In genomic region chr17:87056761-87057160, GRCm38 (mm10) we compare ENCODE assay signal across 24 mouse cellular contexts.
"Had no signal": no experiment of that assay in that cellular context is flagged by ENCODE, and none has a peak within 500 bp of the region (broad histone marks: within the 10 kb centered on the region; RNA-seq: fewer than 3 reads in every experiment).

No protein-coding gene starts in this region.

- DNase-seq: kidney, postnatal 10 days; kidney, postnatal 36 days; layer of hippocampus, postnatal 36 days; liver; lung, adult 18-20 months; lung, postnatal 10 days; lung, postnatal 36 days; retina, postnatal 1 day; right cerebral cortex, postnatal 25 days; spleen, adult 18-20 months; thymus, postnatal 25 days had no signal

- H3K27me3 ChIP-seq: kidney, embryonic 15.5 days; limb, embryonic 12.5 days; liver, embryonic 15.5 days; lung, embryonic 15.5 days; midbrain, embryonic 13.5 days; neural tube, embryonic 13.5 days; stomach, embryonic 15.5 days had no signal

- H3K9me3 ChIP-seq: kidney, embryonic 15.5 days; limb, embryonic 12.5 days; liver, embryonic 12.5 days; liver, embryonic 15.5 days; lung, embryonic 15.5 days; megakaryocyte, embryonic 14.5 days; midbrain, embryonic 10.5 days; midbrain, embryonic 13.5 days; neural tube, embryonic 13.5 days; stomach, embryonic 15.5 days had no signal

- ATAC-seq: liver, embryonic 12.5 days; midbrain, embryonic 13.5 days; midbrain, embryonic 16.5 days had no signal

- H3K4me3 ChIP-seq: kidney, embryonic 15.5 days; left cerebral cortex, adult 2 months; limb, embryonic 12.5 days; liver, embryonic 12.5 days; liver, embryonic 15.5 days; lung, embryonic 15.5 days; megakaryocyte, embryonic 14.5 days; midbrain, embryonic 10.5 days; midbrain, embryonic 13.5 days; myocyte; neural tube, embryonic 13.5 days; stomach, embryonic 15.5 days had no signal

- H3K4me2 ChIP-seq: kidney, embryonic 15.5 days; limb, embryonic 12.5 days; liver, embryonic 12.5 days; liver, embryonic 15.5 days; lung, embryonic 15.5 days; midbrain, embryonic 13.5 days; neural tube, embryonic 13.5 days; stomach, embryonic 15.5 days had no signal

- H3K4me1 ChIP-seq: liver, embryonic 12.5 days; liver, embryonic 15.5 days had no signal

- H3K36me3 ChIP-seq: kidney, embryonic 15.5 days; limb, embryonic 12.5 days; liver, embryonic 12.5 days; liver, embryonic 15.5 days; lung, embryonic 15.5 days; midbrain, embryonic 10.5 days; midbrain, embryonic 13.5 days; neural tube, embryonic 13.5 days; stomach, embryonic 15.5 days had no signal

- H3K27ac ChIP-seq: kidney, embryonic 15.5 days; left cerebral cortex, adult 2 months; liver, embryonic 12.5 days; liver, embryonic 15.5 days; lung, embryonic 15.5 days; midbrain, embryonic 10.5 days; midbrain, embryonic 13.5 days; neural tube, embryonic 13.5 days; stomach, embryonic 15.5 days had no signal

- H3K9ac ChIP-seq: kidney, embryonic 15.5 days; limb, embryonic 12.5 days; liver, embryonic 12.5 days; liver, embryonic 15.5 days; lung, embryonic 15.5 days; midbrain, embryonic 13.5 days; neural tube, embryonic 13.5 days; stomach, embryonic 15.5 days had no signal
